Mouse (Mus musculus) midbrain, embryonic 16.5 days (tissue): ENCODE measurements around the gene Rpl35a. TPM values are rescaled to one million over a fixed set of nuclear protein-coding genes. Genes with fewer than 3 reads are reported as not detected.

ENCODE experiments used
- ATAC-seq: fragments of 200-750 bp; cut with Nextera tagmentation; 2 replicates; pipeline ENCODE4 v1.8.0; 2017; ENCODE audit warnings: moderate TSS enrichment
- H3K27ac ChIP-seq: fragments of 300-500 bp; sonication (generic); 2 replicates; pipeline ENCODE4 v1.5.1; 2014; ENCODE audit warnings: mild to moderate bottlenecking, low read length, mixed read lengths
- H3K27me3 ChIP-seq: fragments of 300-500 bp; sonication (generic); 2 replicates; pipeline ENCODE4 v1.6.1; 2014; ENCODE audit warnings: low read depth, low read length, mixed read lengths; ENCODE audit not compliant: control insufficient read depth, insufficient read depth
- H3K36me3 ChIP-seq: fragments of 300-500 bp; sonication (generic); 2 replicates; pipeline ENCODE4 v1.6.1; 2014; ENCODE audit warnings: mild to moderate bottlenecking, low read length, moderate library complexity, mixed read lengths; ENCODE audit not compliant: control insufficient read depth, insufficient read depth
- H3K4me1 ChIP-seq: fragments of 300-500 bp; sonication (generic); 2 replicates; pipeline ENCODE4 v1.6.1; 2014; ENCODE audit warnings: mild to moderate bottlenecking, low read length, mixed read lengths; ENCODE audit not compliant: control insufficient read depth, insufficient read depth
- H3K4me2 ChIP-seq: fragments of 300-500 bp; sonication (generic); 2 replicates; pipeline ENCODE4 v1.6.1; 2014; ENCODE audit warnings: mild to moderate bottlenecking, low read length, mixed read lengths
- H3K4me3 ChIP-seq: fragments of 300-500 bp; sonication (generic); 2 replicates; pipeline ENCODE4 v1.5.1; 2014; ENCODE audit warnings: low read depth, mild to moderate bottlenecking, low read length, moderate library complexity, mixed read lengths
- H3K9ac ChIP-seq: fragments of 300-500 bp; sonication (generic); 2 replicates; pipeline ENCODE4 v1.6.1; 2014; ENCODE audit warnings: low read depth, low read length, mixed read lengths
- H3K9me3 ChIP-seq: fragments of 300-500 bp; sonication (generic); replicated peaks from 2 replicates; pipeline ENCODE4 v1.6.1; 2014; ENCODE audit warnings: mild to moderate bottlenecking, low read length, mixed read lengths; ENCODE audit not compliant: control insufficient read depth, poor library complexity, severe bottlenecking
- WGBS: fragments of 180-500 bp; shearing (Covaris S2); extraction: QIAGEN DNeasy Blood & Tissue Kit; methylation state at CpG from one replicate; pipeline ENCODE4 v1.1.7; 2014; 5-methylcytosine and 5-hydroxymethylcytosine counted together
- polyA plus RNA-seq: library from polyadenylated mRNA; unstranded; fragments of >200 nt; fragmentation: Nextera tagmentation; extraction: Ambion mirVana; gene quantifications from 2 replicates; pipeline ENCODE4 v1.2.1, GENCODE M21; 2015

Rpl35a gene
- polyA plus RNA-seq: 387 and 410 TPM in 2 replicates

GRCm38 (mm10) chr16:33056095-33056785 lies at the start of gene Rpl35a, which contains the start of gene Iqcg:
Gene Rpl35a (plus strand): TSS chr16:33056453.
Gene Iqcg (minus strand): TSS chr16:33056218.
- Histone ChIP-seq H3K4me3 (peak within 1 kb of the TSS; percentile 88), H3K9me3 (no peaks in the 10 kb centered on the region), H3K27me3 (no peaks in the 10 kb centered on the region), H3K27ac (peak within 1 kb of the TSS; percentile 91), H3K4me1 (peaks cover 15% of the 10 kb centered on the region), H3K36me3 (peaks cover 7% of the 10 kb centered on the region), H3K9ac (peak within 1 kb of the TSS; percentile 95), H3K4me2 (peak within 1 kb of the TSS; percentile 75)
- ATAC-seq: peak; percentile 94
- under 1% methylated on average over 46 of the region's 47 CpGs for WGBS

- Histone ChIP-seq H3K27me3 (no peaks in the 10 kb centered on the region), H3K9ac (no peak overlapping the region), H3K4me1 (no peaks in the 10 kb centered on the region), H3K36me3 (peaks cover 15% of the 10 kb centered on the region; the same call in 1 of the 2 replicates), H3K4me2 (no peak overlapping the region), H3K9me3 (no peaks in the 10 kb centered on the region), H3K4me3 (no peak overlapping the region), H3K27ac (no peak overlapping the region)
- ATAC-seq: no peak
- 88% methylated on average over 7 of the region's 7 CpGs for WGBS
These were observed 49.4 kb upstream of the Rpl35a start for GRCm38 (mm10) chr16:33006888-33007287.

- no peak for ATAC-seq
- H3K4me2 ChIP-seq: no peak overlapping the region
- H3K4me1 ChIP-seq: no peaks in the 10 kb centered on the region
- WGBS: 74% methylated on average over 7 of the region's 7 CpGs
- H3K36me3 ChIP-seq: peaks cover 15% of the 10 kb centered on the region; the same call in 1 of the 2 replicates
- H3K9ac ChIP-seq: no peak overlapping the region
- no peaks in the 10 kb centered on the region for H3K27me3 ChIP-seq
- no peak overlapping the region for H3K27ac ChIP-seq
- no peaks in the 10 kb centered on the region for H3K9me3 ChIP-seq
- H3K4me3 ChIP-seq: no peak overlapping the region
These were observed 48.8 kb upstream of the Rpl35a start for GRCm38 (mm10) chr16:33007436-33007835.

- ATAC-seq: no peak
- no peak overlapping the region for H3K9ac ChIP-seq
These were observed 46.1 kb upstream of the Rpl35a start for GRCm38 (mm10) chr16:33010166-33010565.

GRCm38 (mm10) chr16:33013801-33014200 lies 42.5 kb upstream of the Rpl35a start:
- no peaks in the 10 kb centered on the region for H3K9me3 ChIP-seq
- no peaks in the 10 kb centered on the region for H3K27me3 ChIP-seq
- no peak overlapping the region for H3K4me3 ChIP-seq
- no peak for ATAC-seq
- H3K36me3 ChIP-seq: peaks cover 21% of the 10 kb centered on the region; the same call in 1 of the 2 replicates
- no peak overlapping the region for H3K9ac ChIP-seq
- H3K27ac ChIP-seq: no peak overlapping the region
- no peak overlapping the region for H3K4me2 ChIP-seq
- 95% methylated on average over 5 of the region's 5 CpGs for WGBS
- H3K4me1 ChIP-seq: no peaks in the 10 kb centered on the region

More at GRCm38 (mm10) chr16:33010166-33010565, 46.1 kb upstream of the Rpl35a start:
- H3K36me3 ChIP-seq: peaks cover 26% of the 10 kb centered on the region; the same call in 1 of the 2 replicates
- no peak overlapping the region for H3K4me2 ChIP-seq
- no peaks in the 10 kb centered on the region for H3K9me3 ChIP-seq
- 96% methylated on average over 6 of the region's 6 CpGs for WGBS
- no peaks in the 10 kb centered on the region for H3K4me1 ChIP-seq
- H3K27ac ChIP-seq: no peak overlapping the region
- H3K27me3 ChIP-seq: no peaks in the 10 kb centered on the region
- H3K4me3 ChIP-seq: no peak overlapping the region

- WGBS: 89% methylated on average over 1 of the region's 1 CpGs
- H3K27ac ChIP-seq: no peak overlapping the region
- ATAC-seq: no peak
- H3K4me3 ChIP-seq: no peak overlapping the region
- H3K27me3 ChIP-seq: no peaks in the 10 kb centered on the region
- peaks cover 14% of the 10 kb centered on the region; the same call in 1 of the 2 replicates for H3K36me3 ChIP-seq
- H3K9ac ChIP-seq: no peak overlapping the region
- H3K9me3 ChIP-seq: no peaks in the 10 kb centered on the region
- H3K4me2 ChIP-seq: no peak overlapping the region
- no peaks in the 10 kb centered on the region for H3K4me1 ChIP-seq
These were observed 41.3 kb upstream of the Rpl35a start for GRCm38 (mm10) chr16:33014921-33015320.

- no peak overlapping the region for H3K4me2 ChIP-seq
- H3K4me3 ChIP-seq: no peak overlapping the region
- peaks cover 11% of the 10 kb centered on the region; the same call in 1 of the 2 replicates for H3K36me3 ChIP-seq
- WGBS: 99% methylated on average over 3 of the region's 3 CpGs
- no peaks in the 10 kb centered on the region for H3K4me1 ChIP-seq
- H3K27ac ChIP-seq: no peak overlapping the region
- ATAC-seq: no peak
- no peaks in the 10 kb centered on the region for H3K9me3 ChIP-seq
- no peak overlapping the region for H3K9ac ChIP-seq
- no peaks in the 10 kb centered on the region for H3K27me3 ChIP-seq
These were observed 40.8 kb upstream of the Rpl35a start for GRCm38 (mm10) chr16:33015396-33015907.

GRCm38 (mm10) chr16:33015986-33016385 lies 40.3 kb upstream of the Rpl35a start:
- peaks cover 11% of the 10 kb centered on the region; the same call in 1 of the 2 replicates for H3K36me3 ChIP-seq
- no peak overlapping the region for H3K27ac ChIP-seq
- no peak overlapping the region for H3K9ac ChIP-seq
- no peak overlapping the region for H3K4me3 ChIP-seq
- H3K4me1 ChIP-seq: no peaks in the 10 kb centered on the region
- H3K27me3 ChIP-seq: no peaks in the 10 kb centered on the region
- 88% methylated on average over 2 of the region's 2 CpGs for WGBS
- no peaks in the 10 kb centered on the region for H3K9me3 ChIP-seq
- H3K4me2 ChIP-seq: no peak overlapping the region
- ATAC-seq: no peak

- Histone ChIP-seq H3K4me1 (no peaks in the 10 kb centered on the region), H3K9me3 (no peaks in the 10 kb centered on the region), H3K27ac (no peak overlapping the region), H3K4me2 (no peak overlapping the region), H3K9ac (no peak overlapping the region), H3K27me3 (no peaks in the 10 kb centered on the region), H3K36me3 (peaks cover 11% of the 10 kb centered on the region; the same call in 1 of the 2 replicates), H3K4me3 (no peak overlapping the region)
- ATAC-seq: no peak
- 96% methylated on average over 5 of the region's 5 CpGs for WGBS
These were observed 38.4 kb upstream of the Rpl35a start for GRCm38 (mm10) chr16:33017677-33018349.
